Mouse (Mus musculus) left cerebral cortex, adult 11 months (tissue): ENCODE results near the gene Ptprj.
"Not testable (repeated sequence)": the region's sequence is repeated elsewhere in the genome, so short reads cannot be mapped to it uniquely, and the experiment has no call there.

ENCODE experiments used
- DNase-seq: peaks from one replicate; pipeline ENCODE4 v3.0.0; 2022; ENCODE audit warnings: low spot score

The Ptprj gene

GRCm38 (mm10) chr2:90480747-90481308 lies 99.6 kb downstream of the Ptprj start:
- DNase-seq = no peak

GRCm38 (mm10) chr2:90478531-90478930 lies 101.9 kb downstream of the Ptprj start:
- DNase-seq = no peak

- no peak for DNase-seq
These were observed 102.8 kb downstream of the Ptprj start for GRCm38 (mm10) chr2:90477617-90478016.

DNA sequence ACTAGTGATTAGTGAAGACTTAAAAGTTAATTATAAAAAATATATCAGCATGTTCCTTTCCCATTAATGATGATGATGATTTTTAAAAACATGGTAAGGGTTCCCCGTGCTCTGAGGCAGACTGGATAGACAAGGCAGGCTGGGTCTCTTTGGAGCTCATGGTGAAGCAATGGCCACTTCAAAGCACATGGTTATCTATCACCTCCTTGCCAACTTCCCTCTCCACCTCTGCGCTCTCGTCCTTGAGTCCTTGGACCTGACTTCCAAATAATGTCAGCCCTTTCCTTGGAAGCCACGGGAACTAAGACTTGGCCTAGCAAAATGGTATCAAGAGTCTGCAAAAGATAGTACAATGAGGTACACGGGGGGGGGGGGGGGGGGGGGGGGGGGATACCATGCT lies 103.7 kb downstream of the Ptprj start:
- DNase-seq = no peak

- DNase-seq = no peak
These were observed 104.1 kb downstream of the Ptprj start for GRCm38 (mm10) chr2:90476319-90476718.

- DNase-seq = peak; percentile 72
These were observed 105.6 kb downstream of the Ptprj start for GRCm38 (mm10) chr2:90474593-90475405.

GRCm38 (mm10) chr2:90472701-90473100 lies 107.7 kb downstream of the Ptprj start:
- no peak for DNase-seq

DNA sequence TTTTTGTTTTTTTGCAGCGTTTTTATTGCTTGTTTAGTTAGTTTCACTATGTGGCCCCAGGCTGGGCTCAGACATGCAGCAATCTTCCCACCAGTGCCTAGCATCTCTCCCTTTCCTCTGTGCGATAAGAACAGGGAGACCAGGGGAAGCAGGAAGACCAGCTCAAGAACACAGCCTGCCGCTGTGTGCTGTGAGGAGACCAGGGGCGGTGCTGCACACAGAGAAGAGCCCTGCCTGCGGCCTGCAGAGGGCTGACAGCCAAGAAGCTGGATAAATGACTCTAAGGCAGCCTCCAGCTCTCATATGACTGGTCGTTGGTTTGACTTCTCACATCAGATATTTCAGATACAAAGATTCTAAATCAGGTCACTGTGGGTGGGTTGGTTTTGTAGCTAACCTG lies 110.3 kb downstream of the Ptprj start:
- DNase-seq = no peak

- DNase-seq = no peak
These were observed 114.0 kb downstream of the Ptprj start for GRCm38 (mm10) chr2:90466480-90466879.

DNA sequence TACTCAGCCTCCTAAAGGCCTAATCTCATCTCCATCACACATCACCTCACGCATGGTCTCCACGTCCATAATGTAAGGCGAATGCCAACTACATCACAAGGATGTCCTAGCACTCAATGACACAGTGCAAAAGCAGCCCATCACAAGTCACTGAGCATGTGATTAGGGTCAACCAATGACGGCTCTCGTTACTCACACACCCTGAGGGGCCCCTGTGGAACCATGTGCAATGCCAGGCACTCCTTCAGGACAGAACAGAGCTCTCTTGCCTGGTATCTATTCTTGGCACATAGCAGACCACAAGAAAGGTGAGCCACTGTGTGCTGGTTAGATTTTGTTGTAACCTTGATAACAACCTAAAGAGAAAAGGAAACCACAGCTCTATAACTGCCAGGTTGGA lies 116.7 kb downstream of the Ptprj start:
- no peak for DNase-seq

DNA sequence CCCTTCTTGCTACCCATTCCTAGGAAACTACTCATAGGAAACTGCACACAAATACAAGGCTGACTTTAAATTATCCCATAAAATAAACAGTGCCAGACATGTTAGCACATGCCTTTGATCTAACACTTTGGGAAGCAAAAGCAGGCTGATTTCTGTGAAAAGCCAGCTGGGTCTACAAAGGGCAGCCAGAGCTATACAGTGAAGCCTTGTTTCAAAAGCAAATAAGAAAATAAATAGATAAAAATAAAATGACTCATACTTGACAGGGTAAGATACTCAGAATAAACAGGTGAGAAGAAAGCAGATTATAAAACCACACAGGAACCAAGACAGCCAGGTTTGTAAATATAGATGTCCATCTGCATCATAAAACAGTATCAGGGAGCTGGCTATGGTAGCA lies 118.2 kb downstream of the Ptprj start:
- DNase-seq = no peak

DNA sequence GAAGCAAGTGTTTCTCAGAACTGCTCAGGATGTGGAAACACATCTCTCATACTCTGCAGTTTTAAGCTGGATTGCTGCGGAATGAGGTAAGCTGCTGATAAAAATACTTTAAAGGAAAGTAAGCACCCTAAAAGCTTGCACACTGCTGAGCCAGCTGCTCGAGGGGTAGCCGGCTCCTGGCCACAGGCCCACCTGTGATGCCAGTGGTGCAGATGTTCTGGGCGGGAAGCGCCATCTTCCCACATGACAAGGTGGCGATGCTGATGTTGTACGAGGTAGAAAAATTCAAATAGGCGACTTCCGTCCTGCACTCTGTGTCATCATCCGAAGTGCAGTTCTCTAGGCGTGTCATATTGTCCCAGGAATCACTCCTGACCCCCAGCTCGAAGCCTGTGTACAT lies 122.5 kb downstream of the Ptprj start:
- no peak for DNase-seq

- DNase-seq = no peak
These were observed 128.1 kb downstream of the Ptprj start for GRCm38 (mm10) chr2:90452380-90452779.

DNA sequence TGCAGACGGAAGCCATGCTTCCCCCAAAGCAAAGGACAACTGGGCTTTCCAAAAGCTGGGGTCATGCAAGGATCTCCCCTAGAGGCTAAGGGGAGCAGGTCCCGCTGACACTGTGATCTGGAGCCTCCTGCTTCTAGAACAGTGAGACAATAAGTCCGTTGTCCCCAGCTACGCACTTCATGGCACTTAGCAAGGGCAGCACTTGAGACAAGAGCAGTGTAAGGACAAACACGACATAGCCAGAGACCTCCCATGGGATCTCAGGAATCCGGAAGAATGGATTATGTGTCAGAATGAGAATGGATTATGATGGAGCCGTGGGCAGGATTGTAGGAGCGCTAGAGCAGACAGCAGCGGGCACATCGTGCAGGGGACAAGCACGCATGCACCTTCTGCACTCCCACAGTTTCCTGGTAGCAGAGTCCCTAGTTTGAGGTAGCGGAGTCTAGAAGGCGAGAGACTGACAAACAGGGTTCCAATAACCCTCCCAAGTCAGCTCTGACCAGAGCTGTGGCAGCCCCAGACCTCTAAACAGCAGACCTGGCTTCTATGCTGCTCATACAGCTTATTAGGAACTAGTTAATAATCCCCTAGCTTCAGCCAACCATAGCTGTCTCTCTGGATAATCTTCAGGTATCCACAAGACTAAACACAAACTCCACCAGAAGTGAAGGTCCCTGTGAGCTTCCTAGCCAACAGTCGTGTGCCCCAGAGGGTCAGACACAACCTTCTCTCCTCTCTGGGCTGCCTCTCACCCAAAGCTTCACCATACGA lies 131.3 kb downstream of the Ptprj start:
- no peak for DNase-seq

- no peak for DNase-seq
These were observed 136.6 kb downstream of the Ptprj start for GRCm38 (mm10) chr2:90443811-90444210.

DNA sequence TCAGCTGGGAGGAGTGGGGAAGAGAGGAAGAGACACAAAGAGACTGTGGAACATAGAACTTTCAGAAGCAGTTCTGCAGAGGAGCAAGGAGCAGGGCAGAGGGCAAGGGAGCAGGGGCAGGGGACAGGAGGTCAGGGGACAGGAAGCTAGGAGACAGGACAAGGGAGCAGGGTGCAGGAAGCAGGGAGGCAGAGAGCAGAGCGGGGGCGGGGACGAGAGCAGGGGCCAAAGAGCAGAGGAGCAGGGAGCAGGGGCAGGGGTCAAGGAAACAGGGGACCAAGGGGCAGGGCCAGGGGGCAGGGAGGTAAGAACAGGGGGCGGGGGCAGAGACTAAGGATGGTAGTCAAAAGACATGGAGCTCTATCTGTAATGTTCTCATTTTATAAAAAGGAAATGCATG lies 138.6 kb downstream of the Ptprj start:
- not testable (repeated sequence) for DNase-seq

DNA sequence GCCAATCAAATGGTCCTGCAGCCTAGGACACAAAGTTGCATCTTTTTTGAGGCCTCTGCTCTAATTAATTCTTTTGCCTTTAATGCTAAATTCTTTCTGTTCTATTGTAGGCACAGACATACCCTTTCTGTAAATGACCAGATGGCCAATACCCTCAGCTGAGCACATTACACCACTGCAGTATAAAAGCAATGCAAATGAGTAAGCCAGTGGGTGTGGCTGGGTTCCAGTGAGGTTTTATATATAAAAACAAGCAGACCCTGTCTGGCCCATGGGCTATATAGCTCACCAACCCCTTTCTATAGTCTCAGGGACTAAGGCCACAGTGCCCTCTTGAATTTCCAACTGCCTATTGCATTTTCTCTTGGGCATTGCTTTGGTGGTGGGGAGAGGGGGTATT lies 140.3 kb downstream of the Ptprj start:
- not testable (repeated sequence) for DNase-seq

- DNase-seq = not testable (repeated sequence)
These were observed 143.0 kb downstream of the Ptprj start for GRCm38 (mm10) chr2:90437453-90437852.

DNA sequence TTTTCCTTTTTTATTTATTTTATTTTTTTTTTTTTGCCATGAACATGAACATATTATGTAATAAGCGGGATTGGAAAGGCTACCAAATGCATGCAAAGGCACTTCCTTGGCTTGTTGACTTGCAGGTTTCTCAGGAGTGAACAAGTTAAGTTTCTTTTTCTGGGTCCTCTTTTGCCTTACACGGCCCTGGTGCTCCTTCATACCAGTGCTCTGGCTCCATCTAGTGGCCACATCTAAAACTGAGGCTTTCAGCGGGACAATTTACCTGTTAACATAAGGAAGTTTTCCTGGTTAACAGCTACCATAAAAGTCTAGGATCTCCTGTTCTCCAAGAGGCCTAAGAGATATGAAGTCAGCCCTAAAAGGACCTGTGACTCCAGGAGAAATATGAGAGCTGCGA lies 150.7 kb downstream of the Ptprj start:
- DNase-seq = not testable (repeated sequence)

- DNase-seq = not testable (repeated sequence)
These were observed 151.3 kb downstream of the Ptprj start for GRCm38 (mm10) chr2:90428988-90429717.

DNA sequence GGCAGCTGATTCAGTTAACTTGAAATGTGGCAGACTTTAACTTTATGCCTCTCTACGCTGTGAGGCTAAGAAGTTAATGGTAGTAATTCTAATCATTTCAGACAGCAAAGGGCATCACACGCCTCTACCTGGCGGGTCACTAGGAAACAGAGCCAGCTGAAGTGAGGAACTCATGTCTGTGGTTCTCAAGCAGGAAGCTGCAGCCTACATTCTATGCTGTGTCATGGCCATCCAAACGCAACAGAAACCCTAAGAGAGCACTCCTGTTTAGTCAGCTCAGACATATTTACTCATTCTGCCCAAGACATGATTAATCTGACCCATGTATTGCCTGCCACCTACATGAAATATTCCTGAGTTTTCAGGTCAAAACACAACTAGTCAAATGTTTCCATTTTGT lies 155.5 kb downstream of the Ptprj start:
- DNase-seq = not testable (repeated sequence)

DNA sequence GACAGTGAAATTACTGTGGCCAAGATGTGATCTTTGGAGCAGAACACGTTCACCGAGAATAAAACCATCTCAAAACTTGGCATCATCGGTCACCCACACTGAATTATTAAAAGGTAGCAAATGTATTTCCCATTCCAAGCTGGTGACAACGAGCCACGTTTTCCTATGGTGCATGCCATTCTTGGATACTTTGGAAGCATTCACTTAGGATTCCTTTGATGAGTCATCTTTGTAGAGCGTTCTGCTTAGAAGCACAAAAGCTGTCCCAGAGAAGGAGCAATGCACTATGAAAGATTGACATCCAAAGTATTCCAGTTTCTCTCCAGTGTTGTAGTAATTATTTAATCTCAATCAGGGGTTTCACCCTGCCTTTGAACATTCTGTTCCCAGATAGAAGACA lies 158.2 kb downstream of the Ptprj start:
- not testable (repeated sequence) for DNase-seq
